Mouse (Mus musculus) olfactory bulb, adult 2 months (tissue): ENCODE data around the gene Gm17409. TPM values are rescaled to one million over a fixed set of nuclear protein-coding genes. Genes with fewer than 3 reads are reported as not detected.

Experiments
- H3K27ac ChIP-seq: fragments of 200-500 bp; 2 replicates; pipeline ENCODE4 v1.5.1; 2012; ENCODE audit warnings: low read depth, low read length; ENCODE audit not compliant: insufficient read depth
- H3K4me1 ChIP-seq: fragments of 200-500 bp; 2 replicates; pipeline ENCODE4 v1.6.1; 2012; ENCODE audit warnings: low read length; ENCODE audit not compliant: control insufficient read depth, insufficient read depth
- H3K4me3 ChIP-seq: fragments of 200-500 bp; 2 replicates; pipeline ENCODE4 v1.5.1; 2012; ENCODE audit warnings: mild to moderate bottlenecking, low read depth, low read length, moderate library complexity; ENCODE audit not compliant: insufficient read depth
- CTCF ChIP-seq: fragments of 200-500 bp; IDR thresholded peaks from 2 replicates; pipeline ENCODE4 v1.5.1; 2012; ENCODE audit warnings: low read depth, mild to moderate bottlenecking, low read length, moderate library complexity; ENCODE audit not compliant: insufficient read depth
- POLR2A ChIP-seq: fragments of 200-500 bp; IDR thresholded peaks from 2 replicates; pipeline ENCODE4 v1.6.1; 2012; ENCODE audit warnings: mild to moderate bottlenecking, low read depth, low read length, moderate library complexity; ENCODE audit not compliant: insufficient read depth
- WGBS: fragments of 180-500 bp; shearing (Covaris S2); methylation state at CpG from one replicate; pipeline ENCODE4 v1.1.7; 2018; 5-methylcytosine and 5-hydroxymethylcytosine counted together
- polyA plus RNA-seq: library from polyadenylated mRNA; stranded (reverse); fragments of >200 nt; gene quantifications from 2 replicates; pipeline ENCODE4 v1.2.4, GENCODE M21; 2012; ENCODE audit warnings: low replicate concordance; ENCODE audit not compliant: missing spikeins, insufficient read depth, insufficient read length

Gene Gm17409
- polyA plus RNA-seq, 1 experiment, result not detected

GRCm38 (mm10) chr2:58516000-58516399 lies 46.1 kb downstream of the Gm17409 start:
- WGBS, result 27% methylated on average over 15 of the region's 15 CpGs
- TF ChIP-seq CTCF, result no peak
- H3K27ac ChIP-seq, result peak overlapping the region; percentile 47; the same call in 1 of the 2 replicates

GRCm38 (mm10) chr2:58516920-58517319 lies 47.0 kb downstream of the Gm17409 start:
- no peak overlapping the region for H3K27ac ChIP-seq
- H3K4me1 ChIP-seq, result peaks cover 16% of the 10 kb centered on the region
- 54% methylated on average over 6 of the region's 6 CpGs for WGBS
- no peak overlapping the region for H3K4me3 ChIP-seq
- no peak for TF ChIP-seq POLR2A
- TF ChIP-seq CTCF, result no peak

More at GRCm38 (mm10) chr2:58516000-58516399, 46.1 kb downstream of the Gm17409 start:
- Histone ChIP-seq H3K4me1 (peaks cover 14% of the 10 kb centered on the region), H3K4me3 (0 out of 2 replicates have a peak overlapping the region, but pooled peaks have one; percentile 5)

GRCm38 (mm10) chr2:58518517-58518916 lies 48.6 kb downstream of the Gm17409 start:
- no peak overlapping the region for H3K4me3 ChIP-seq
- no peak overlapping the region for H3K27ac ChIP-seq
- peaks cover 13% of the 10 kb centered on the region for H3K4me1 ChIP-seq
- WGBS, result 88% methylated on average over 1 of the region's 1 CpGs
- TF ChIP-seq POLR2A (no peak), CTCF (no peak)

Other genes with a start within 250 kb of the Gm17409 start
- not detected in 2 replicates for gene Acvr1c, start 112.2 kb upstream of the Gm17409 start, polyA plus RNA-seq
- gene Acvr1, start 97.0 kb downstream of the Gm17409 start, polyA plus RNA-seq, result not detected in 2 replicates
- gene Upp2, start 97.2 kb downstream of the Gm17409 start, polyA plus RNA-seq, result not detected in 2 replicates